Mouse (Mus musculus) ovary, postnatal 36 days (tissue): Measurements from ENCODE around the gene Prdm16.

ENCODE experiments used
- DNase-seq: peaks from one replicate; pipeline ENCODE4 v3.0.0; 2022; ENCODE audit warnings: low spot score, mixed read lengths

Prdm16 gene

DNA sequence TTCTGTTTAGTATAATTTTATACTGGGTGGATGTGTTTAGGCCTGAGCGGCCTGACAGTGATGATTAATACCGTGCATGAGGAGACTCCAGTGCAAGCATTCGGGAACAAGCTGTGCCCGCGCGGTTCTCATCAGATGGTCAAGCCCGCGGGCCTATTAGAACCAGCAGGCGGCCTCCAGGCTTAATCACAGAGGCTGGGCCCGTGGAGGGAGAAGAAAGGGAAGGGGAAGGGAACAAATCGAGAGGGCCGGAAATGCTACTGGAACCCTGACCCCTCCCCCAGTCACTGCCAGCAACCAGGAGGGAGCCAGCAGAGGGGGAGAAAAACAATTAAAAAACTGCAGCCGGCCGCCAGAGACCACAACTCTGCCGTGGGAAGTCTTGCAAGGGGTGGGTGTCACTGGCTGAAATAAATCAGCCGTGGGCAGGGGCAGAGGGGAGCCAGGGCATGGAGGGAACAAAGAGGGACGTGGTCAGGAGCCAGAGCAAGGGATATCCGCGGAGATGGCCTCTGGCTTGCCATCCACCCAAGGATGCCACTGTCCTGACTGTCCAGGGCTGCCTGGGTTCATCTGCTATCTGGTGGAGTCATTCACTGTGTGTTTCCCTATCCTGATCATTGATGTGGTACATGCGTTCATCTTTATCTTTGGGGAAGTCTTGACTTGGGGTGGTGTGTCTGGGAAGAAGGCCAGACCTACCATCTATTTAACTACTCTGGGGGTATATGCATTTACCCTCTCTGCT, 246.2 kb downstream of the Prdm16 start:
- DNase-seq: no peak

GRCm38 (mm10) chr4:154389641-154390040, 247.0 kb downstream of the Prdm16 start:
- DNase-seq: no peak

GRCm38 (mm10) chr4:154386810-154387209, 249.9 kb downstream of the Prdm16 start:
- DNase-seq: no peak

DNA sequence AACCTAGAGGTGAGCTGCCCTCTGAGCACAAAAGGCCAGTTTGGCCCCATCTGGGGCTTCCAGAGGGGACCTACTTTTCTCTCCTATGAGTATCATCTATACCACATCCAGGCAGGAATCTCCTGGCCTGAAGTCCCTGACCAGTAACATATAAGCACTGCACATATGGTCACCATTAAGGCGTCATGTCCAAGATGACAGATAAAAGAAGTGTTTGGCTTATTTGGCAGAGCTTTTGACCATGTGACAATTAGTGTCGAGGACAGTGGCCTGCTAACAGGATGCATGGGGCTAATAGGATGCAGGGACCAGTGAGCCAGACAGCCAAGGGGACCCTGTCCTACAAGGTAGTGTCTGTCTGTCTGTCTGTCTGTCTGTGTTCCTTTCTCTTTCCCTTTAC, 250.8 kb downstream of the Prdm16 start:
- no peak for DNase-seq

- DNase-seq: no peak
These were observed 251.5 kb downstream of the Prdm16 start for GRCm38 (mm10) chr4:154385208-154385607.

DNA sequence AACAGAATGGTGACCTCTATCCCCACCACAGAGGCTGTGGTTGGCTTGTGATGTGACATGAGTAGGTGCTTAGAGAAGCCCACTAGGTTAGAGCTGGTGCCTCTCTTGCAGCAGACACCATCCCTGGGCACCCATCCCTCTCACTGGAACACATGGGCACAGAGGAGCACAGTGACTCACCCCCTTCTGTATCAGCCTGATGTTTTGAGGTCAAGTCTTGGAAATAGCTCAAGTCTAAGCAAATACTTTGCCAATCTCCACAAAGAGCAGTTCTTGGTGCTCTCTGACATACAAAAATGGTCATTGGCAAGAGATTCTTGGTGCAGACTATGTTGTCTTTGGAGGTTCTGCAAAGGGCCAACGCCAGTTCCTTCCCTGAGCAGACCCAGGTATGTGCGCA, 257.8 kb downstream of the Prdm16 start:
- no peak for DNase-seq

GRCm38 (mm10) chr4:154375939-154376625, 260.6 kb downstream of the Prdm16 start:
- DNase-seq: no peak

DNA sequence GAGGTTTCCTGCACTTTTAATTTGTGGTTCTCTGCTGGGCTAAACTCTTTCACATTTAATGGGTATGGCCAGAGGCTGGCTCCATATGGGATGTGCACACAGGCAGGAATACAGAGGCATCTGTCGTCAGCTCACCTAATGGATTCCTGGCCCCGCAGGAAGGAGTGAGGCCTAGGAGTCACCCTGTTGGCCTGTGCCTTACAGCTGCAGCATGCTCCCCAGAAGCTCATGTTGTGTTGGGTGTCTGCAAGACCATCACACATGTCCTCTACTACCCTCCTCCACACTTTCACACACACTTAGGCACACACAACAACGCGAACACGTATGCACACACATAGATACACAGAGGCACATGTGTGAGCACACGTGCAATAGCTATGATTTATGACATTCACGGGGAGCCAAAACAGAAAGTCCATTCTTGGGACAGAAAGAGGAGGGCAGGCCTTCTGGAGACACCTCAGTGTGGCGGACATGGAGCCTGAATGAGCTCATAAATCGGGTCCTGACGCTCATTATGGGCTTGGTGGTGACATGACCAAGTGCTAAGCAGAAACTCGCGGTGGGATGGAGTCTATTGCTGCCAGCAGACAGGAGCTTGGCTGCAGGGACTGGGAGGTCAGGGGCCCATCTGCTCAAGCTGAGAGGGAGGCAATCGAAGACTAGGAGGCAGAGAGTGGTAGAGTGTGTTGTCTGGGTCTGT, 265.0 kb downstream of the Prdm16 start:
- DNase-seq: no peak

GRCm38 (mm10) chr4:154370841-154371240, 265.8 kb downstream of the Prdm16 start:
- no peak for DNase-seq

DNA sequence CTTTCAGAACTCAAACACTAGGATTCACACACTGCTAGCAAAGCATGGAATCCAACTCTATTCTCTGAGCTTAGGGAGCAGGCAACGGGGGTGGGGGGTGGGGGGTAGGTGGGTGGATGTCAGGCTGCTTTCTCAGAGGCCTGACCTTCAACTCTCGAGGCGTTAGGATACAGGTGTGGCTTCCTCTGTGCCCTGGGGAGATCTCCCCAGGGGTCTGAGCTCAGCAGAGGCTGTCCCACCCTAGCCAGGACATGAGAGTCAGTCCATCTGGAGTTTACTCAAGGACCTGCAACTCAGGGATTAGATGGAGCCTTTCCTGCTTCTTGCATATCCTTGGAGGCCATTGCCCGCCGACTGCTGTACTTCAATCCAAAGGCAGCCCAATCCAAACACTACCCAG, 267.6 kb downstream of the Prdm16 start:
- DNase-seq: no peak

- DNase-seq: no peak
These were observed 269.8 kb downstream of the Prdm16 start for GRCm38 (mm10) chr4:154366836-154367235.

DNA sequence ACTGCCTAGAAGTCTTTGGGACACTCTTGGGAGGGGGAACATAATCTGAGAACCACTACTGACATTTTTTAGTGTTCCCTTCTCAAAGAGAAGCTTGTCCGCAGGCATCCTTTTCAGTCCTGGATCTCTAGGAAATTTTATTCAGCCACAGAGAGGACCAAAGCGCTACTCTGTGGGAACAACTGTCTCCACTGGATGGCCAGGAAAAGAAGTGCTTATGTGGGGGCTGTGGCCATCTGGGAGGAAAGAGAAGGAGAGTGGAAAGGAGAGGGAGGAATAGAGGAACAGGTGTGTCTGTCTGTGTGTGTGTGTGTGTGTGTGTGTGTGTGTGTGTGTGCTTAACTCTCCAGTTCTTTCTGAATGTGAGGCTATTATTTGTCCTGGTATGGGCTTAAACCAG, 271.9 kb downstream of the Prdm16 start:
- no peak for DNase-seq

- no peak for DNase-seq
These were observed 275.8 kb downstream of the Prdm16 start for GRCm38 (mm10) chr4:154360850-154361249.

- no peak for DNase-seq
These were observed 276.2 kb downstream of the Prdm16 start for GRCm38 (mm10) chr4:154360441-154360840.

DNA sequence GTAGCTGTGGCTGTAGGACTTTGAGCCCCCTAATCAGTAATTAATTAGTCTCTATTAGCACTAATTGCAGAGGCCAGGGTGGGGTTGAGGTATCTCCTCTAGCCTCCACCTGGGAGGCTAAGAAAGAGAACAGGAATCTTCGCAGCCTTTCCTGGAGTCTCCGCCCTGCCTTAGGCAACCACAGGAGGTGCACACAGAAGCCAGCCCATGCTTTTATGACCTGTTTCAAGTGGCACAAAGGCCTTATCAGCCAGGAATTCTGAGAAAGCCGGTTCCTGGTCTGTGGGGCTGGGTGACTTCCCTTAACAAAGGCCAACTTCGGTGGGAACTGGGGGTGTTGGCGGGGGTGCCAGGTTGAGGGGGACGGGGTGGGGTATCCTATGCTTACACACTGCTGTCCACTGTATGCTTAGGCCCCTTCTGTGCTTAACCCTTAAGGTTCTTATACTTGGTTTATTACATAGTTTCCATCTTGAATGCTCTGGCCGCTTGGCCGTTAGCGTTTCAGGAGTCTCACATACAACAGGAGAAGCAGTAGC, 276.8 kb downstream of the Prdm16 start:
- no peak for DNase-seq

GRCm38 (mm10) chr4:154358816-154359215, 277.9 kb downstream of the Prdm16 start:
- DNase-seq: no peak

DNA sequence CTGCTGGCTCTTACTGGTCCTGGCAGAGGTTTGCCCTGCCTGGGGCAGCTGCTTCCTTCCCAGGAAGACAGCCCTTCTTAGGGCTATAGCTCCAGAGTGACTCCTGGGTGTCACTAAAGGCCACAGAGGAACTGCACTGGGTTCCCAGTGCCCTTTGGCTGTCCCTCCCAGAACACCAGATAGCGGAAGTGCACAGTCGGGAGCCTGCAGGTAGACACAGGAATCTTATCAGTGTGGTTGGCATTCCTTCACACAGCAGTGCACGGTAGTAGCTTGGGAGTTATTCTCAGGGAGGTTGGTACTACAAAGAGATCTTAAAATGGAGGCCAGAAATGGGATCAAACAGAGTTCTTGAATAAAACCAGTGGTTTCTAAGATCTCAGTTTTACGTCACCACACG, 278.3 kb downstream of the Prdm16 start:
- no peak for DNase-seq

- DNase-seq: no peak
These were observed 281.3 kb downstream of the Prdm16 start for GRCm38 (mm10) chr4:154355408-154355807.

GRCm38 (mm10) chr4:154352246-154352645, 284.4 kb downstream of the Prdm16 start:
- no peak for DNase-seq

- no peak for DNase-seq
These were observed 288.4 kb downstream of the Prdm16 start for GRCm38 (mm10) chr4:154348197-154348786.

DNA sequence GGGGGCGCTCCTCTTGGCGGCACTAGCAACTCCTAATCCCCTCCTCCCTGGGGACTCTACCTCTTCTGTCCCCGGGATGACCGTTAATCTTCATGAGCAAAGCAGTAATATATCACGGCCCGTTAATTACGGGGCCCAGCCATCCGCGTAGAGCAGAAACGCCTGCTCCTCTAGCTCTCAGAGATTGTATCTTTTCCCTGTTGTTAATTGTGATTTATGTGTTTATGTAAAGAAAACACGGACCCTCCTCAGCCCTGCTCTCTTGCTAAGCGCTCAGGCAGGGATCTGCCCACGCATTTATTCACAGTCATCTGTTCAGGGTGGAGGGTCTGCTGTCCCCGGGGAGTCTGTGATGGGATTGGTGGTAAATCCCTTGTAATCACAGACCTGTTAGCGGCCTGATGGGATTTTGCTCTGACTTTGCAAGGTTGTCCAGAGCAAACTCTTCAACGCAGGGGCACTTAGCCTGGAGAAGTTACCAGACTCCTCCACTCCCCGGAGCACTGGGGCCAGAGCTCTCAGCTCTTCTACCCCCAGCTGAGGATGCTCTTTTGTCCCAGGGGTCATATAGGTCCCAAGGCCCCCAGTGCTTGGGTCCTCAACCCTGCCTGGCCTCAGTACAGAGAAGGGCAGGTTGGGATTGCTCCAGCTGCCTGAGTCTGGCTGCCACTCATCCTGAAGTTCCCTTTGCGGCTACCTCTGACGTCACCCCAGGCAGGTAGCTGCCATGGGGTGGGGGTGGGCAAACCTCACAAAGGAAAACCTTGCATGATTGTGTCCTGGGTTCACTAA, 289.7 kb downstream of the Prdm16 start:
- DNase-seq: no peak

DNA sequence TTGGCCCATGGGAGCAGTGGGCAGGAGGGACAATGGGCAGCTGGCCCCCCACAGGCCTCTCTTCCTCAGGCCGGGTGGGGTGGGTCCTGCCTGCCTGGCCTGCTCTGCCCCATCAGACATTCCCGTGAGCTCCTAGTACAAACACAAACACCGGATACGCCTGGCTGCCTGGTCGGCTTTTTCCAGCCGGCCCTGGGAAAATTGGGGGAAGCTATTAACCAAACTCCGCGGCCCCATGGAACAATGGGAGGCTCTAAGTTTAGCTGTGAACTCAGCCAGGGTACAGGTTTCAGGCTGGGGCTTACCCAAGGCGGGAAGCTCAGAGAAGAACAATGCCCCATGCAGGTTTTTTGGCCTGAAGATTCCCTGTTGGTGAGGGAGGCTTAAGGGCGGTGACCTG, 300.0 kb downstream of the Prdm16 start:
- DNase-seq: no peak
